Mouse (Mus musculus) forebrain, embryonic 16.5 days (tissue): ENCODE results near the gene 4930502E18Rik. TPM values are rescaled to one million over a fixed set of nuclear protein-coding genes. Genes with fewer than 3 reads are reported as not detected.
"Not testable (repeated sequence)": the region's sequence is repeated elsewhere in the genome, so short reads cannot be mapped to it uniquely, and the experiment has no call there.

Experiments
- ATAC-seq: fragments of 200-750 bp; cut with Nextera tagmentation; 2 replicates; pipeline ENCODE4 v1.8.0; 2017; ENCODE audit warnings: mild to moderate bottlenecking, moderate library complexity
- H3K27ac ChIP-seq: fragments of 300-500 bp; sonication (generic); 2 replicates; pipeline ENCODE4 v1.5.1; 2014; ENCODE audit warnings: low read length, control low read depth
- H3K27me3 ChIP-seq: fragments of 300-500 bp; sonication (generic); replicated peaks from 2 replicates; pipeline ENCODE4 v1.6.1; 2014; ENCODE audit warnings: low read length; ENCODE audit not compliant: control insufficient read depth, insufficient read depth
- H3K36me3 ChIP-seq: fragments of 300-500 bp; sonication (generic); 2 replicates; pipeline ENCODE4 v1.6.1; 2014; ENCODE audit not compliant: control insufficient read depth, insufficient read depth
- H3K4me1 ChIP-seq: fragments of 300-500 bp; sonication (generic); replicated peaks from 2 replicates; pipeline ENCODE4 v1.6.1; 2014; ENCODE audit warnings: low read length; ENCODE audit not compliant: control insufficient read depth, insufficient read depth
- H3K4me2 ChIP-seq: fragments of 300-500 bp; sonication (generic); 2 replicates; pipeline ENCODE4 v1.6.1; 2014; ENCODE audit warnings: mild to moderate bottlenecking, low read length, control low read depth
- H3K4me3 ChIP-seq: fragments of 300-500 bp; sonication (generic); replicated peaks from 2 replicates; pipeline ENCODE4 v1.5.1; 2014; ENCODE audit warnings: mild to moderate bottlenecking, low read length, control low read depth
- H3K9ac ChIP-seq: fragments of 300-500 bp; sonication (generic); replicated peaks from 2 replicates; pipeline ENCODE4 v1.6.1; 2014; ENCODE audit warnings: low read depth, low read length, control low read depth
- H3K9me3 ChIP-seq: fragments of 300-500 bp; sonication (generic); 2 replicates; pipeline ENCODE4 v1.6.1; 2016; ENCODE audit warnings: low read length; ENCODE audit not compliant: control insufficient read depth
- WGBS: fragments of 180-500 bp; shearing (Covaris S2); extraction: QIAGEN DNeasy Blood & Tissue Kit; methylation state at CpG from one replicate; pipeline ENCODE4 v1.1.7; 2014; 5-methylcytosine and 5-hydroxymethylcytosine counted together
- polyA plus RNA-seq: library from polyadenylated mRNA; unstranded; fragments of >200 nt; fragmentation: Nextera tagmentation; extraction: Ambion mirVana; gene quantifications from 2 replicates; pipeline ENCODE4 v1.2.1, GENCODE M21; 2015

The 4930502E18Rik gene
- not detected in 2 replicates for polyA plus RNA-seq

- 84% methylated on average over 11 of the region's 11 CpGs for WGBS
- H3K9me3 ChIP-seq, result no peaks in the 10 kb centered on the region
- H3K27ac ChIP-seq, result no peak within 1 kb of the TSS
Observed at GRCm38 (mm10) chrX:53724596-53724995, at the start of gene 4930502E18Rik. Gene 4930502E18Rik (plus strand): TSS chrX:53724826.

GRCm38 (mm10) chrX:53676943-53677342 is 47.7 kb upstream of the 4930502E18Rik start:
- not testable (repeated sequence) for H3K9ac ChIP-seq, H3K4me2 ChIP-seq, H3K27me3 ChIP-seq, H3K27ac ChIP-seq, H3K4me1 ChIP-seq, H3K9me3 ChIP-seq, H3K4me3 ChIP-seq, H3K36me3 ChIP-seq
- peak; percentile 67 for ATAC-seq
- 26% methylated on average over 2 of the region's 2 CpGs for WGBS

More at GRCm38 (mm10) chrX:53724596-53724995, at the start of gene 4930502E18Rik:
- no peak within 1 kb of the TSS for H3K4me3 ChIP-seq
- H3K4me2 ChIP-seq, result no peak within 1 kb of the TSS
- H3K27me3 ChIP-seq, result no peaks in the 10 kb centered on the region
- H3K9ac ChIP-seq, result no peak within 1 kb of the TSS
- no peaks in the 10 kb centered on the region for H3K4me1 ChIP-seq
- H3K36me3 ChIP-seq, result no peaks in the 10 kb centered on the region
- ATAC-seq, result no peak

- ATAC-seq, H3K4me3 ChIP-seq, H3K27ac ChIP-seq, H3K4me2 ChIP-seq, H3K9ac ChIP-seq, H3K9me3 ChIP-seq, H3K36me3 ChIP-seq, H3K4me1 ChIP-seq, H3K27me3 ChIP-seq: not testable (repeated sequence)
- WGBS, result 46% methylated on average over 2 of the region's 3 CpGs
Observed at GRCm38 (mm10) chrX:53682650-53683049, 42.0 kb upstream of the 4930502E18Rik start.

GRCm38 (mm10) chrX:53684676-53685075 is 40.0 kb upstream of the 4930502E18Rik start:
- H3K27me3 ChIP-seq, H3K36me3 ChIP-seq, H3K9ac ChIP-seq, H3K4me3 ChIP-seq, H3K27ac ChIP-seq, H3K9me3 ChIP-seq, H3K4me1 ChIP-seq, H3K4me2 ChIP-seq, ATAC-seq: not testable (repeated sequence)
- 88% methylated on average over 2 of the region's 4 CpGs for WGBS

GRCm38 (mm10) chrX:53692065-53692464 is 32.6 kb upstream of the 4930502E18Rik start:
- Histone ChIP-seq H3K4me1 (no peaks in the 10 kb centered on the region), H3K36me3 (no peaks in the 10 kb centered on the region), H3K9me3 (no peaks in the 10 kb centered on the region), H3K4me2 (no peak overlapping the region), H3K27me3 (no peaks in the 10 kb centered on the region), H3K27ac (no peak overlapping the region), H3K9ac (no peak overlapping the region), H3K4me3 (no peak overlapping the region)
- 89% methylated on average over 2 of the region's 2 CpGs for WGBS
- ATAC-seq, result no peak

GRCm38 (mm10) chrX:53693141-53693540 is 31.5 kb upstream of the 4930502E18Rik start:
- ATAC-seq, result no peak
- H3K27ac ChIP-seq, result no peak overlapping the region
- H3K9me3 ChIP-seq, result no peaks in the 10 kb centered on the region
- H3K4me2 ChIP-seq, result no peak overlapping the region
- H3K27me3 ChIP-seq, result no peaks in the 10 kb centered on the region
- H3K36me3 ChIP-seq, result no peaks in the 10 kb centered on the region
- no peak overlapping the region for H3K9ac ChIP-seq
- no peaks in the 10 kb centered on the region for H3K4me1 ChIP-seq
- no peak overlapping the region for H3K4me3 ChIP-seq
- 68% methylated on average over 2 of the region's 2 CpGs for WGBS

- H3K4me1 ChIP-seq, result no peaks in the 10 kb centered on the region
- WGBS, result 87% methylated on average over 9 of the region's 9 CpGs
- no peaks in the 10 kb centered on the region for H3K9me3 ChIP-seq
- no peak overlapping the region for H3K27ac ChIP-seq
- no peak for ATAC-seq
- no peak overlapping the region for H3K4me3 ChIP-seq
- no peak overlapping the region for H3K4me2 ChIP-seq
- no peaks in the 10 kb centered on the region for H3K36me3 ChIP-seq
- no peak overlapping the region for H3K9ac ChIP-seq
- no peaks in the 10 kb centered on the region for H3K27me3 ChIP-seq
Observed at GRCm38 (mm10) chrX:53694008-53694777, 30.4 kb upstream of the 4930502E18Rik start.

- no peak for ATAC-seq
- Histone ChIP-seq H3K27me3 (no peaks in the 10 kb centered on the region), H3K27ac (no peak overlapping the region), H3K4me3 (no peak overlapping the region), H3K9me3 (no peaks in the 10 kb centered on the region), H3K9ac (no peak overlapping the region), H3K4me1 (no peaks in the 10 kb centered on the region), H3K4me2 (no peak overlapping the region), H3K36me3 (no peaks in the 10 kb centered on the region)
- WGBS, result 86% methylated on average over 2 of the region's 2 CpGs
Observed at GRCm38 (mm10) chrX:53699225-53699624, 25.4 kb upstream of the 4930502E18Rik start.

GRCm38 (mm10) chrX:53702673-53703072 is 22.0 kb upstream of the 4930502E18Rik start:
- Histone ChIP-seq H3K27ac (no peak overlapping the region), H3K4me2 (no peak overlapping the region)

More at GRCm38 (mm10) chrX:53702673-53703072, 22.0 kb upstream of the 4930502E18Rik start:
- Histone ChIP-seq H3K9me3 (no peaks in the 10 kb centered on the region), H3K9ac (no peak overlapping the region), H3K36me3 (no peaks in the 10 kb centered on the region), H3K27me3 (no peaks in the 10 kb centered on the region), H3K4me3 (no peak overlapping the region), H3K4me1 (no peaks in the 10 kb centered on the region)
- WGBS, result 59% methylated on average over 3 of the region's 3 CpGs
- no peak for ATAC-seq
